Mouse (Mus musculus): Measurements from ENCODE around the gene Eva1b. TPM values are rescaled to one million over a fixed set of nuclear protein-coding genes. Genes with fewer than 3 reads are reported as not detected.
A peak's percentile ranks its signal among the peaks of the same experiment; 100 is the strongest.
"Not testable (repeated sequence)": the region's sequence is repeated elsewhere in the genome, so short reads cannot be mapped to it uniquely, and the experiment has no call there.

Eva1b gene
- total RNA-seq, 2 experiments from 2014 or later = 36.3 to 41.2 TPM

GRCm38 (mm10) chr4:126155183-126155582 is 7.6 kb downstream of the Eva1b start:
- no peak for DNase-seq

DNA sequence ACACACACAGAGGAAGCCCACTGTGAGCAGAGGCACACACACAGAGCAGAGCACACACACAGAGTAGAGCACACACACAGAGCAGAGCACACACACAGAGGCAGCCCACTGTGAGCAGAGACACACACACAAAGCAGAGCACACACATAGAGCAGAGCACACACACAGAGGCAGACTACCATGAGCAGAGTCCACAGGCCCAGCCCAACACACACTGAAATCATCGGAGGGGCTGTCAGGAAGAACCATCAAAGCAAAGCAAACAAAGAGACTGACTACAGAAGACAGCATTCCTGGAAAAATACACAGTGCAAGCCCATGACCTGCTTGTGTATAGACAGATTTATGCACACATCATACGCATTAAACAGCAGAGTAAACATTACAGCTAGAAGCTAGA is 8.3 kb downstream of the Eva1b start:
- DNase-seq = no peak

GRCm38 (mm10) chr4:126156617-126157016 is 9.1 kb downstream of the Eva1b start:
- no peak for DNase-seq

DNA sequence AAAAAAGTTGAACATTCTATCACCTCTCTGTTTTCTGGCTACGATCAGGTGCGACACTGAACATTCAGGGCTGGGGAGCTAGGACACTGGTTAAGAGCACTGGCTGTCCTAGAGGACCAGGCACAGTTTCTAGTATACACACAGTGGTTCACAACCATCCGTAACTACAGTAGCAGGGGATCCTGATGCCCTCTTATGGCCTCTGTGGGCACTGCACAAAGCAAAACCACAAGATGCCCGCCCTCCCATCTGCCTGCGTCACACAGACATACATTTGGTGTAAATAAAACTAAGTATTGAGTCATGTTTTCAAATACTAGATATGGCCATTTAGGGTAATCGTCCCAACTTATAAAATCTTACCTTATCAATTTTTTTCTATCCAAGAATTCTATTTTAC is 10.0 kb downstream of the Eva1b start:
- no peak for DNase-seq

GRCm38 (mm10) chr4:126159455-126159854 is 11.9 kb downstream of the Eva1b start:
- no peak for DNase-seq

- DNase-seq = no peak
Observed at GRCm38 (mm10) chr4:126160981-126161380, 13.4 kb downstream of the Eva1b start.

GRCm38 (mm10) chr4:126161456-126161855 is 13.9 kb downstream of the Eva1b start:
- no peak for DNase-seq

- DNase-seq = no peak
Observed at GRCm38 (mm10) chr4:126161986-126162385, 14.4 kb downstream of the Eva1b start.

DNA sequence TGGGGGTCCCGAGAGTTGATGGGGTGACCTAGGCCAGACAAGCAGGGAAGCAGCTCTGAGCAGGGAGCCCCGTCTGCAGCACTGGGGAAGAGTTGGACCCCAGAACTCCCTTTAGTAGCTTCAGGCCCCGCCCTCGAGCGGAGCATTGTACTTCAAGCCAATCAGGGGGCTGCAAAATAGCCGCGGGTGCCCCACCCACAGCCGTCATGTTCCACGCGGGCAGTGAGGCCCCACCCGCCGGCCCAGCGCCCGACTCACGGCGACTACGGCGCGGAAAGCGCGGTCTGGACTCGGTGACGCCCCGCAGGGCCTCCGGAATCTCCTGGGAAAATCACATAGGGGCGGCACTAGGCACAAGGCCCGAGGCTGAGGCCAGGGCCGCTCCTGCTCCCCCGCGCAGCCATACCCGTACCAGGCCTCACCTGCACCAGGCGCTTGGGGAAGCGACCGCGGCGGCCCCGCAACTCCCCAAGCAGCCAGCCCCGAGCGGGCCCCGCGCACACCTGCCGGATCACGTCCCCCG is 15.1 kb downstream of the Eva1b start:
- peak; percentile 93 for DNase-seq

GRCm38 (mm10) chr4:126163067-126163659 is 15.6 kb downstream of the Eva1b start, which contains the start of gene Sh3d21:
TSS of gene Sh3d21 (minus strand) at chr4:126163491.
- peak; percentile 56 for DNase-seq

DNA sequence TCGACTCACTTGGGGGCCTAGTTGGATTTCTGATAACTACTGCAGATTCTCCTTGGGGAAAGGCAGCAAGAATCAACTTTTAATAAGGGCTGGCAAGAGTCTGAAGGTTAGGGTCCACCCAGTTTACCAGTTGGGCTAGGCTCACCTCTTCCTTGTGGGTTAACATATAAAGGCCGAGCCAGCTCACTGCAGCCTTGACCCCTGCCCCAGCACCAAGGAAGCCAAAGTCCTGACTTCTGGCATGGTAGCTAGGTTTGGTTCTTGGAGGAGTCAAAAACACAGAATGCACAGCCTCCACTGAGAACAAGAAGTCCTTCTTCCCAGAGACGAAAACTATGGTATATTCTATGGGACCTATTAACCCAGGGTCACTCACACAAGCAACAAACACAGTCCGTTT is 16.1 kb downstream of the Eva1b start:
- no peak for DNase-seq

DNA sequence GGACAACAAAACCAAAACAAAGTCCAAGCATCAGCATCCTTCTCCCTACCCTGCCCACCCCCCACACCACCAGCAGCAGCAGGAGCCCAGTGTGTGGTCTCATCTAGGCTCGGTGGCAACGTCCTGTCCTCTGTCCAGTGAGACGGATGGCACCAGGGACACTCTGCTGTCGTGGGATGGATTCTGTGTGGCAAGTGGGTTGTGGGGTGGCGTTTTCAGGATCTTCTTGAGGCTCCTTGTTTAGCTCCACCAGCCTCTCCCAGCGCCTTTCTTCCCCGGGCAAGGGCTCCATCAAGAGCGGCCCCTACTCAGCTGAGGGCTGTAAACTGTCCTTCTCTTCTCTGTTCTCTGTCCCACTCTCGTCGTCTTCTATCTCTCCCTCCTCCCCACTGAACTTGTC is 17.5 kb downstream of the Eva1b start:
- DNase-seq = not testable (repeated sequence)

- peak; percentile 58 for DNase-seq
Observed at GRCm38 (mm10) chr4:126166084-126166483, 18.5 kb downstream of the Eva1b start.

DNA sequence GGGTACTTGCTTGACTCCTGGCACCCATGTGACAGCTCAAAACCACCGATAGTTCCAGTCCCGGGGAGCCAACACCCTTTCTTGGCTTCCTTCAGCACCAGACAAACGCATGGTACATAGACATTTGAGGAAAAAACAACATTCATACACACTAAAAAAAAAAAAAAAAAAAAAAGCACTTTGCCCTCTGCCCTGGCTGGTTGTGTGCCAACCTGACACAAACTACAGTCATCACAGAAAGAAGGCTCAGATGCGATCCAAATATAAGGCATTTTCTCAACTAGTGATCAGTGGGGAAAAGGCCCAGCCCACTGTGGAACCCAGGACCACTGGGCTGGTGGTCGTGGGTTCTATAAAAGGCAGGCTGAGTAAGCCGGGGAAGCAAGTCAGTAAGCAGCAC is 21.3 kb downstream of the Eva1b start:
- DNase-seq = no peak

- not testable (repeated sequence) for DNase-seq
Observed at GRCm38 (mm10) chr4:126170737-126171136, 23.2 kb downstream of the Eva1b start.

- no peak for DNase-seq
Observed at GRCm38 (mm10) chr4:126173800-126174199, 26.3 kb downstream of the Eva1b start.

DNA sequence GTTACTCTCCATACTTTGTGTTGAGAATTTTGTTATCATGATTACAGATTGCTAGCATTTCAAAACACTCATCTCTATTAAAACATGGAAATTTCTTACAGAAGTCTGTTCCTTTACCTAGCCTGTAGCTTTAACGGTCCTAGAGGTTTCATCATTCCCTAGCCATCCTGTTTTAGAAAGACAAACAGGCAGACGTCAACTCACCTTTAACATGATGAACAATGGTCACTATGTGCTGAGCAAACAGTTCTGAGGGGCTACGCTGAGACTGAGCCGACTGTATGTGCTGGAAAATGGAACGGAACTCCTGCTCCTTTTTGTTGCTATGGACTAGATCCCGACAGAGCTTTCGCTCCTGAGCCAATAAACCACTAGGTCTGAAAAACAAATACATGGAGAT is 28.4 kb downstream of the Eva1b start:
- DNase-seq = not testable (repeated sequence)

GRCm38 (mm10) chr4:126181170-126181957 is 33.8 kb downstream of the Eva1b start:
- DNase-seq = peak; percentile 61

GRCm38 (mm10) chr4:126183034-126183433 is 35.5 kb downstream of the Eva1b start:
- DNase-seq = no peak

DNA sequence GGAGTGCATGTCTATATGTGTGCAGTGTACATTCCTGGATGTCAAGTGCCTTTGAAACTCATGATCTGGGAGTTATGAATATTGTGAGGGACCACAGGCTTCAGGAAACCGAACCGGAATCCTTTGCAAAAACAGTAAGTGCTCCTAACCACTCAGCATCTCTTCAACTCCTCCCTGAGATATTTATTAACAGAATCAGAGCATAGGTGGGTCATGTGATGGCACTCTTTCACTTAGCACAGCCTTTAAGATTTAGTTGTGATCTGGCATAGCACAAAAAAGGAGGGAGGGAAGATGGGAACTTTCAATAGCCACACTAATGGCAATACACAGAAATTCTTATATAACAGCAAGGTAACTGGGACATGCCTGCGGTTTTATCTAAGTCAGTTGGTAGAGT is 39.6 kb downstream of the Eva1b start:
- DNase-seq = no peak

DNA sequence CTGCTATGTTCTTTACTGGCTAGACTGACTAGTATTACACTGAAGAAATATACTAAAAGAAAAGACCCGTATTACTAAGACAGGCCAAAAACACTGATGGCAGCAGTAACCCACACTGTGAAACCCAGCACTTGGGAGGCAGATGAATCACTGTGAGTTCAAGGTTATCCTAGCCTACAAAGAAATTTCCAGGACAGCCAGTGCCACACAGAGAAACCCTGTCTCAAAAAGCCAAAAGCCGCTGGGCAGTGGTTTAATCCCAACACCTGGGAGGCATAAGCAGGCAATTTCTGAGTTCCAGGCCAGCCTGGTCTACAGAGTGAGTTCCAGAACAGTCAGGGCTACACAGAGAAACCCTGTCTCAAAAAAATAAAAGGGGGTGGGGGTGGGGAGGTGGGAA is 43.1 kb downstream of the Eva1b start:
- peak; percentile 38 for DNase-seq

DNA sequence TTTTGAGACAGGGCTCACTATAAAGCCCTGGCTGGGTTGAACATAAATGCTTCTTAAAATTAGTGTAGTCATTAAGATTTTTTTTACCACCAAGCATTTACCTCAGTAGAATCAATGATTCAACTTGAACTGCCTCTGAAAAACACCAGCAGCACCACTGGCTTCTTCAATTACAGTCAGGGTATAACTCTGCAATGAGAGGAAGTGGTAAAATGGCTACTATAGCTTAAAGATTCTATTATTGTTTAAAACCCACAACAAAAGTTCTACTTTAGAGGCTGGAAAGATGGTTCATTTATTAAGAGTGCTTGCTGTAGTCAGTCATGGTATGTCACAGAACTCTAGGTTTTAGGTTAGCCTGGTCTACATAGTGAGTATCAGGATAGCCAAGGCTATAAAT is 46.7 kb downstream of the Eva1b start:
- no peak for DNase-seq

DNA sequence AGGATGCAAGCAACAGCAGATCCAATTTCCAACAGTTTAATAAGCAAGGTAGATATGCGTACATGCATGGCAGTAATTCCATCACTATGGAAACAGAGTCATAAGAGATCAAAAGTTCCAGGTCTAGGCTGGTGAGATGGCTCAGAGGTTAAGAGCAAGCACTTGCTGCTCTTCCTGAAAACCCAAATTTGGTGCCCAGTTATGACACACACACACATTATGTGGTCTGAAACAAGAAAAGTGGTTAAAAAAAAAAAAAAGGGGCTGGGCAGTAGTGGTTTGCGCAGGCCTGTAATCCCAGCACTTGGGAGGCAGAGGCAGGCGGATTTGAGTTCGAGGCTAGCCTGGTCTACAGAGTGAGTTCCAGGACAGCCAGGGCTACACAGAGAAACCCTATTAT is 47.4 kb downstream of the Eva1b start:
- DNase-seq = no peak

DNA sequence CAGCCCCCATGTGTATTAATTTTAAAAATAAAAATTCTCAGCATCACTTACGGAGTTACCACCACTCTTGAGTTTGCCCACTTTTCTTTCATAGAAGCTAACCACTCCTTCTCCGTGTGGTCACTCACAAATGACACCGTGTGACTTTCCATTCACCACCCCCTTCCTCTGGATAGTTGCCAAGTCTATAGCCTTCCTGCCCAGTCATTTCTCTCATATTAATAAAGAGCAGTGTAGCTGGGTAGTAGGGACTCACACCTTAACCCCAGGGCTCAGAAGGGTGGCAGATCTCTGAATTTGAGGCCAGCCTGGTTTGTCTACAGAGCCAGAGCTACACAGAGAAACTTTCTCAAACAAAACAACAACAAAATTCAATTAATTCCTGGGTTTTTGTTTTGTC is 49.9 kb downstream of the Eva1b start:
- DNase-seq = peak; percentile 32
